Mouse (Mus musculus) CD8-positive naive resting alpha-beta T cell, adult 2 months (primary cell): ENCODE data around the gene Was.
A peak's percentile ranks its signal among the peaks of the same experiment; 100 is the strongest.
"Not testable (repeated sequence)": the region's sequence is repeated elsewhere in the genome, so short reads cannot be mapped to it uniquely, and the experiment has no call there.

Experiments used
- DNase-seq, 2 experiments: peaks; one replicate each; pipeline ENCODE4 v3.0.0; 2022; ENCODE audit warnings: low read depth in 2 of 2, low spot score in 2 of 2

Gene Was

GRCm38 (mm10) chrX:8074430-8075014 is 15.8 kb downstream of the Was start, which contains the start of gene Suv39h1:
Gene Suv39h1, minus strand, starts transcription at chrX:8074760.
- DNase-seq = peak; percentile 85 to 87

DNA sequence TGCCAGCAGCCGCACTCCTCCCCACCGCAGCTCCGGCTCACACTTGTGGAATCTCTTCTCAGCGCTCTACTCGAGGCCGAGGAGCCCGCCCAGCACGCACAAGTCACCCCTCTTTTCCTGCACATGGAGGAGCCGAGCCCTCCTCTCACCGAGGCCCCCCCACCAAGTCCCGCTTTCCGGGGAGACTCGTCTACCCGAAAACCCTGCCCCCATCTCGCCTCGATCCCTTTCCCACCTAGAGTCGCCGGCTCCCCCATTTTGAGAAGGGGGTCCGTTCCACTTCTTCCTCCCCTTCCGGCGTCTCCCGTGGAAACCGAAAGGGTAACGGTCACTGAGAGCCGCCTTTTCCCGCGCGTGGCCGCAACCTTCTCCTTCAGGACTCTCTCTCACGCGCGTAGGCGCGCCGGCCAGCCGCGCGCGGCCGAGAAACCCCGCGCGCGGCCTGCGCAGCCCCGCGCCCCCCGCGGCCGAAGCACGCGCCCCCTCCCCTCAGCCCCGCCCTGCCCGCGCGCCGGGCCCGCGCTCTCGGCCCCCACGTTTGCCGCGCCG is 16.3 kb downstream of the Was start:
- DNase-seq = peak; percentile 9 to 15

GRCm38 (mm10) chrX:8069166-8069565 is 21.1 kb downstream of the Was start:
- DNase-seq = no peak

- not testable (repeated sequence) for DNase-seq
These were observed 39.1 kb downstream of the Was start for GRCm38 (mm10) chrX:8051044-8051781.

DNA sequence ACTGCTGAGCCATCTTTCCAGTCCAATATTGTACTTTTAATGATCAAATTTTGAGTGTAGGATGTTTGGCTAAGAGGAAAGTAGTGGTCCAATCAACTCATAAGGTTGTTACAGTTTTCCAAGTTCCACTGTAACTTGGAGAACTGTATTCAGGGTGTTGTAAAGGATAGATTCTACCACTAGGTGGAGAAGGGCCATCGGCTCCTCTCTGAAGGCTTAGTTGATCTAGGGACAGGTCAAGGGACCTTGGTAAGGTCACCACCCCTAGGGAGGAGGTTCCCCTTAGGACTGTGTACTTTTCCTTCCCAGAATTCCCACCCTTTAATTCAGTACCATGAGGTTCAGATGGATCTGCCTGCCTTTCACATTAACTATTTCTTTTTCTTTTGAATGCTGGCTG is 57.3 kb downstream of the Was start:
- DNase-seq = no peak
